Mouse (Mus musculus) kidney, postnatal 0 days (tissue): ENCODE data around the gene Rapgef1. TPM values are rescaled to one million over a fixed set of nuclear protein-coding genes. Genes with fewer than 3 reads are reported as not detected.

ENCODE experiments used
- ATAC-seq: fragments of 200-750 bp; cut with Nextera tagmentation; replicated peaks from 2 replicates; pipeline ENCODE4 v1.8.0; 2017; ENCODE audit warnings: low read depth, moderate number of reproducible peaks, moderate TSS enrichment, moderate library complexity; ENCODE audit not compliant: low FRiP score
- DNase-seq: peaks from one replicate; pipeline ENCODE4 v3.0.0-alpha.2; 2016; ENCODE audit warnings: low spot score
- H3K27ac ChIP-seq: fragments of 300-500 bp; sonication (generic); 2 replicates; pipeline ENCODE4 v1.5.1; 2014; ENCODE audit warnings: mild to moderate bottlenecking
- H3K27me3 ChIP-seq: fragments of 300-500 bp; sonication (generic); 2 replicates; pipeline ENCODE4 v1.6.1; 2014; ENCODE audit warnings: low read length, mixed read lengths; ENCODE audit not compliant: insufficient read depth
- H3K36me3 ChIP-seq: fragments of 300-500 bp; sonication (generic); 2 replicates; pipeline ENCODE4 v1.6.1; 2014; ENCODE audit warnings: low read length, mixed read lengths; ENCODE audit not compliant: insufficient read depth
- H3K4me1 ChIP-seq: fragments of 300-500 bp; sonication (generic); replicated peaks from 2 replicates; pipeline ENCODE4 v1.6.1; 2014; ENCODE audit warnings: antibody characterized with exemption, low read length, mixed read lengths; ENCODE audit not compliant: insufficient read depth
- H3K4me2 ChIP-seq: fragments of 300-500 bp; sonication (generic); 2 replicates; pipeline ENCODE4 v1.6.1; 2014; ENCODE audit warnings: mild to moderate bottlenecking, low read length, moderate library complexity, mixed read lengths
- H3K4me3 ChIP-seq: fragments of 300-500 bp; sonication (generic); replicated peaks from 2 replicates; pipeline ENCODE4 v1.5.1; 2014; ENCODE audit warnings: low read depth, low read length
- H3K9ac ChIP-seq: fragments of 300-500 bp; sonication (generic); 2 replicates; pipeline ENCODE4 v1.6.1; 2014; ENCODE audit warnings: low read depth, low read length
- H3K9me3 ChIP-seq: fragments of 300-500 bp; sonication (generic); replicated peaks from 2 replicates; pipeline ENCODE4 v1.6.1; 2016; ENCODE audit warnings: low read length, inconsistent platforms, mixed read lengths
- CTCF ChIP-seq: IDR thresholded peaks from 2 replicates; pipeline ENCODE4 v1.5.1; 2016; ENCODE audit warnings: antibody characterized with exemption, low read depth, mild to moderate bottlenecking, moderate library complexity
- WGBS: fragments of 180-500 bp; shearing (Covaris S2); extraction: QIAGEN DNeasy Blood & Tissue Kit; methylation state at CpG from one replicate; pipeline ENCODE4 v1.1.7; 2014; 5-methylcytosine and 5-hydroxymethylcytosine counted together
- polyA plus RNA-seq: library from polyadenylated mRNA; unstranded; fragments of >200 nt; fragmentation: Nextera tagmentation; extraction: Ambion mirVana; gene quantifications from 2 replicates; pipeline ENCODE4 v1.2.1, GENCODE M21; 2015

Gene Rapgef1
- polyA plus RNA-seq, 1 experiment from 2014 or later = 12.0 TPM

GRCm38 (mm10) chr2:29672746-29673536 is 53.4 kb downstream of the Rapgef1 start:
- no peak for TF ChIP-seq CTCF
- ATAC-seq = no peak
- H3K9me3 ChIP-seq = no peaks in the 10 kb centered on the region
- H3K4me1 ChIP-seq = peaks cover 15% of the 10 kb centered on the region
- 74% methylated on average over 7 of the region's 7 CpGs for WGBS
- no peaks in the 10 kb centered on the region for H3K27me3 ChIP-seq
- H3K4me2 ChIP-seq = no peak overlapping the region
- DNase-seq = no peak
- H3K4me3 ChIP-seq = no peak overlapping the region
- H3K27ac ChIP-seq = no peak overlapping the region
- no peak overlapping the region for H3K9ac ChIP-seq
- H3K36me3 ChIP-seq = no peaks in the 10 kb centered on the region

GRCm38 (mm10) chr2:29674087-29674486 is 54.6 kb downstream of the Rapgef1 start:
- H3K9me3 ChIP-seq = no peaks in the 10 kb centered on the region
- WGBS = 79% methylated on average over 11 of the region's 11 CpGs
- no peak overlapping the region for H3K9ac ChIP-seq
- no peak overlapping the region for H3K4me2 ChIP-seq
- no peak for TF ChIP-seq CTCF
- ATAC-seq = no peak
- H3K27me3 ChIP-seq = no peaks in the 10 kb centered on the region
- no peak for DNase-seq
- H3K36me3 ChIP-seq = no peaks in the 10 kb centered on the region; the same call in 1 of the 2 replicates
- peaks cover 6% of the 10 kb centered on the region for H3K4me1 ChIP-seq
- H3K27ac ChIP-seq = no peak overlapping the region
- no peak overlapping the region for H3K4me3 ChIP-seq

DNA sequence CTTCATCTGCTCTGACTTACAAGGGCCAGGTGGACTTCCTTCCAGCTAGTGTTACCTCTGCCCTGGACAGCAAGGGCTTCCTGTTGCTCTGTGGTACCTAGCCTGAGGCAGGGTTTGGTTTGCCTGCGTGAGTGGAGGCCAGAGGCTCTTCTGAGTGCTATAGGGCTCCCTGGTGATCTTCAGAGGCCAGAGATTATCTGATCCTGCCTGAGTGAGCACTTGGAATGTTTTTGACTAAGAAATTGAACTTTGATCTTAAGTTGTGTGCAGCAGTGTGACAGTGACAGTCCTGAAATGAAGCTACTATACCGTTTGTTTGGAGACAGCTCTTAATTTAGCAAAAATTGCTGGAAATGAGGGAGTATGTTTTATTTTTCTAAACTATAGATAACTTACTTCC is 55.0 kb downstream of the Rapgef1 start:
- no peaks in the 10 kb centered on the region for H3K9me3 ChIP-seq
- DNase-seq = no peak
- no peak overlapping the region for H3K27ac ChIP-seq
- H3K4me3 ChIP-seq = no peak overlapping the region
- no peak for ATAC-seq
- H3K9ac ChIP-seq = no peak overlapping the region
- TF ChIP-seq CTCF = no peak
- H3K4me2 ChIP-seq = no peak overlapping the region
- peaks cover 6% of the 10 kb centered on the region for H3K4me1 ChIP-seq
- H3K27me3 ChIP-seq = no peaks in the 10 kb centered on the region
- peaks cover 5% of the 10 kb centered on the region for H3K36me3 ChIP-seq
- 44% methylated on average over 2 of the region's 2 CpGs for WGBS

GRCm38 (mm10) chr2:29675846-29676245 is 56.3 kb downstream of the Rapgef1 start:
- Histone ChIP-seq H3K4me1 (no peaks in the 10 kb centered on the region; the same call in 1 of the 2 replicates), H3K4me3 (no peak overlapping the region), H3K4me2 (no peak overlapping the region), H3K9me3 (no peaks in the 10 kb centered on the region), H3K27me3 (no peaks in the 10 kb centered on the region), H3K36me3 (peaks cover 7% of the 10 kb centered on the region), H3K27ac (no peak overlapping the region), H3K9ac (no peak overlapping the region)
- no peak for DNase-seq
- WGBS = 73% methylated on average over 4 of the region's 4 CpGs
- no peak for ATAC-seq
- TF ChIP-seq CTCF = no peak

DNA sequence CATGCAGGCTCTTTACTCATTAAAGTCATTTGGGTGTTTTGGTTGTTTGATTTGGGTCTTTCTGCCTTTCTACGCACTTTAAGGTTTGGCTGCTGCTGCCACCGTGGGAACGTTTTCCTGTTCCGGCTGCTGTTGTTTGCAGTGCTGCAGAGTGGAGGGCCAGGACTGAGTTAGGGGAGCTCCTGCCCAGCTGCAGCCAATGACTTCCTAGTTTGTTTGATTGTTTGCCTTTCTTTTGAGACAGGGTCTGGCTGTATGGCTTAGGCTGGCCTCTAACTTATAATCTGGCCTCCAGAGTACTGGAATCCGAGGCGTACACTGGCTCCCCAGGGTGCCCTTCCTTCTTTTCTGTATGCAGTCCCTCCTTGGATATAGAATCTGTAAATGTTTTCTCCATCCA is 57.0 kb downstream of the Rapgef1 start:
- H3K27ac ChIP-seq = no peak overlapping the region
- no peak for DNase-seq
- TF ChIP-seq CTCF = no peak

GRCm38 (mm10) chr2:29677842-29678241 is 58.3 kb downstream of the Rapgef1 start:
- TF ChIP-seq CTCF = no peak
- Histone ChIP-seq H3K4me1 (no peaks in the 10 kb centered on the region), H3K4me2 (no peak overlapping the region), H3K27me3 (no peaks in the 10 kb centered on the region), H3K4me3 (no peak overlapping the region), H3K9me3 (no peaks in the 10 kb centered on the region), H3K36me3 (peaks cover 7% of the 10 kb centered on the region), H3K27ac (no peak overlapping the region), H3K9ac (no peak overlapping the region)
- DNase-seq (peak; percentile 15), ATAC-seq (no peak)
- 34% methylated on average over 5 of the region's 5 CpGs for WGBS

More for the DNA sequence above, 57.0 kb downstream of the Rapgef1 start:
- no peaks in the 10 kb centered on the region for H3K4me1 ChIP-seq
- no peaks in the 10 kb centered on the region for H3K9me3 ChIP-seq
- no peak for ATAC-seq
- H3K9ac ChIP-seq = no peak overlapping the region
- peaks cover 7% of the 10 kb centered on the region for H3K36me3 ChIP-seq
- no peak overlapping the region for H3K4me2 ChIP-seq
- no peak overlapping the region for H3K4me3 ChIP-seq
- WGBS = 66% methylated on average over 6 of the region's 6 CpGs
- H3K27me3 ChIP-seq = no peaks in the 10 kb centered on the region

DNA sequence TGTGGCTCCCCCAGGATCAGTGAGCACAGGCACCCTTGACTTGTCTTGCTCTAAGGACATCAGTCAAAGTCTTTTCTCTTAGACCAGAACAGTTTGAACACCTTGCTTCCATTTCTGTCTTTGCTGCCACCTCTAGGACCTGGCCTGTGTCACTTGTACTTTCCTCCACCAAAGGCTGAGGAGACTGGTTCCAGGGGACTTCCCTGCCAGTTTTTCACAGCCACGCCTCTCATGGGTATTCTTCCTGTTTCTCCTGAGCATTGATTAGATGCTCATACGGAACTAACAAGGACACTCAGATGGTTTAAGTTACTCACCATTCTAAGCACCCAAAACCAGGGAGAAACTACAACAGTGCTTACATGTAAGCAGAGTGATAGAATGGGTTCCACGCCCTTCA is 59.0 kb downstream of the Rapgef1 start:
- WGBS = 77% methylated on average over 3 of the region's 3 CpGs
- DNase-seq (no peak), ATAC-seq (no peak)
- peaks cover 7% of the 10 kb centered on the region for H3K36me3 ChIP-seq
- no peak overlapping the region for H3K4me3 ChIP-seq
- H3K27ac ChIP-seq = no peak overlapping the region
- H3K9me3 ChIP-seq = no peaks in the 10 kb centered on the region
- no peaks in the 10 kb centered on the region for H3K4me1 ChIP-seq
- no peaks in the 10 kb centered on the region for H3K27me3 ChIP-seq
- H3K4me2 ChIP-seq = no peak overlapping the region
- H3K9ac ChIP-seq = no peak overlapping the region
- no peak for TF ChIP-seq CTCF
